Comparison of ENCODE assay signal across 14 mouse cellular contexts in the genomic region with DNA sequence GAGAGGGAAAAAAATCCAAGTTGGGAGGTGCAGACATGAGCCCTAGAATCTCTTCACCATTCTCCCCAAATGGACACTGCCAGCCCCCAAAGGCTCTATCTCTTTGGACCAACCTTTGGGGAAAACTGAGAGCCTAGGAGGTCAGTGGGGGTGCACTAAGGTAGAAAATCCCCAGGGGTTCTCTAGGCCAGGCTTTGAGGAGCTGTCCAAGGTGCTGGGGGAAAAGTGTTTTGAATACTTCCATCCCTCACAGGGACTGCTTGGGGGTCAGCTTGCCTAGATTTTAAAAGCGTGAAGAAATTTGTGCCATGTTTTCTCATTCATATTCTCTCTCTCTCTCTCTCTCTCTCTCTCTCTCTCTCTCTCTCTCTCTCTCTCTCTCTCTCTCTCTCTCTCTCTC.
DNase-seq lines count a peak whose midpoint lies in the region; ATAC-seq and TF ChIP-seq lines count a peak whose summit lies in the region.
"Had no signal": no experiment of that assay in that cellular context is flagged by ENCODE, and none has a peak within 500 bp of the region (broad histone marks: within the 10 kb centered on the region; RNA-seq: fewer than 3 reads in every experiment).

No protein-coding gene starts in this region.

- peaks cover 53% of the 10 kb centered on the region for H3K27me3 ChIP-seq in heart, embryonic 11.5 days (ENCODE audit: control insufficient read depth, insufficient read depth, low read length)
- peaks cover 36% of the 10 kb centered on the region for H3K27me3 ChIP-seq in neural tube, embryonic 11.5 days (ENCODE audit: control insufficient read depth, insufficient read depth, low read length)
- peaks cover 48% of the 10 kb centered on the region for H3K27me3 ChIP-seq in neural tube, embryonic 15.5 days (replicated peaks)
- H3K27me3 ChIP-seq in embryonic facial prominence, embryonic 10.5 days (replicated peaks; ENCODE audit: low read depth, poor library complexity, severe bottlenecking) = peaks cover 69% of the 10 kb centered on the region
- H3K27me3 ChIP-seq in cerebellum, adult 2 months (ENCODE audit: control insufficient read depth, insufficient read depth, low read length) = no peaks in the 10 kb centered on the region

- no peak overlapping the region for H3K27ac ChIP-seq in heart, embryonic 11.5 days (ENCODE audit: low read depth, low read length)
- no peak overlapping the region for H3K27ac ChIP-seq in neural tube, embryonic 11.5 days (ENCODE audit: low read depth, low read length)
- no peak overlapping the region for H3K27ac ChIP-seq in neural tube, embryonic 15.5 days (replicated peaks)
- no peak overlapping the region for H3K27ac ChIP-seq in embryonic facial prominence, embryonic 10.5 days (replicated peaks)
- H3K27ac ChIP-seq in cerebellum, adult 2 months (ENCODE audit: insufficient read depth, low read length) = no peak overlapping the region
- H3K27ac ChIP-seq: hindbrain, postnatal 0 days had no signal

- intact Hi-C loops in heart, postnatal 14 days (cut with DNase I) = no loop called here

- no peak for ATAC-seq in heart, embryonic 11.5 days (replicated peaks; ENCODE audit: insufficient number of reproducible peaks, low FRiP score, low TSS enrichment)
- no peak for ATAC-seq in neural tube, embryonic 11.5 days (ENCODE audit: insufficient read depth, low FRiP score, low TSS enrichment)
- no peak for ATAC-seq in neural tube, embryonic 15.5 days (ENCODE audit: low FRiP score)
- ATAC-seq: hindbrain, postnatal 0 days had no signal

- 19% methylated on average over 1 of the region's 1 CpGs for WGBS in heart, embryonic 11.5 days (ENCODE audit: insufficient replicate concordance)
- WGBS in neural tube, embryonic 11.5 days = 19% methylated on average over 1 of the region's 1 CpGs
- WGBS in neural tube, embryonic 15.5 days = 26% methylated on average over 1 of the region's 1 CpGs
- 13% methylated on average over 1 of the region's 1 CpGs for WGBS in embryonic facial prominence, embryonic 10.5 days
- WGBS in cerebellum, adult 2 months = 78% methylated on average over 1 of the region's 1 CpGs

- H3K9ac ChIP-seq in heart, embryonic 11.5 days (ENCODE audit: low read depth, low read length) = no peak overlapping the region
- H3K9ac ChIP-seq in neural tube, embryonic 11.5 days (ENCODE audit: low read length) = no peak overlapping the region
- H3K9ac ChIP-seq in neural tube, embryonic 15.5 days (replicated peaks) = no peak overlapping the region

- no peaks in the 10 kb centered on the region for H3K36me3 ChIP-seq in heart, embryonic 11.5 days (ENCODE audit: control insufficient read depth, insufficient read depth, low read length)
- H3K36me3 ChIP-seq in neural tube, embryonic 11.5 days (ENCODE audit: control insufficient read depth, insufficient read depth, low read length) = no peaks in the 10 kb centered on the region
- H3K36me3 ChIP-seq in neural tube, embryonic 15.5 days = no peaks in the 10 kb centered on the region
- H3K36me3 ChIP-seq in embryonic facial prominence, embryonic 10.5 days (replicated peaks) = no peaks in the 10 kb centered on the region

- no peaks in the 10 kb centered on the region for H3K4me1 ChIP-seq in heart, embryonic 11.5 days (ENCODE audit: control insufficient read depth, insufficient read depth, low read length)
- no peaks in the 10 kb centered on the region for H3K4me1 ChIP-seq in neural tube, embryonic 11.5 days (ENCODE audit: control insufficient read depth, insufficient read depth, low read length)
- peaks cover 33% of the 10 kb centered on the region for H3K4me1 ChIP-seq in neural tube, embryonic 15.5 days
- peaks cover 19% of the 10 kb centered on the region for H3K4me1 ChIP-seq in embryonic facial prominence, embryonic 10.5 days
- H3K4me1 ChIP-seq in cerebellum, adult 2 months (ENCODE audit: control insufficient read depth, insufficient read depth, low read length) = peaks cover 5% of the 10 kb centered on the region; the same call in 1 of the 2 replicates

- no peaks in the 10 kb centered on the region for H3K9me3 ChIP-seq in heart, embryonic 11.5 days (replicated peaks; ENCODE audit: control insufficient read depth, low read length)
- H3K9me3 ChIP-seq in neural tube, embryonic 11.5 days (ENCODE audit: control insufficient read depth, low read length) = no peaks in the 10 kb centered on the region
- no peaks in the 10 kb centered on the region for H3K9me3 ChIP-seq in neural tube, embryonic 15.5 days (replicated peaks)
- no peaks in the 10 kb centered on the region for H3K9me3 ChIP-seq in embryonic facial prominence, embryonic 10.5 days

- TF ChIP-seq CTCF in cerebellum, adult 2 months (IDR thresholded peaks at IDR 0.05; ENCODE audit: borderline replicate concordance, insufficient read depth, low read depth, low read length) = no peak

- DNase-seq in heart, postnatal 14 days = peak; percentile 5 to 12
- DNase-seq in neural tube, embryonic 11.5 days (ENCODE audit: low spot score) = peak; percentile 28
- DNase-seq in embryonic facial prominence, embryonic 10.5 days (ENCODE audit: low spot score) = peak; percentile 58
- DNase-seq in retina, embryonic 14.5 days (ENCODE audit: low spot score) = peak; percentile 45
- DNase-seq in cerebellum, adult 2 months = no peak
- no peak for DNase-seq in urinary bladder, postnatal 36 days (ENCODE audit: low spot score in 2 of 2)
- DNase-seq: cerebellum, postnatal 36 days; gastrocnemius, postnatal 36 days; right cerebral cortex, postnatal 4 days had no signal

- TF ChIP-seq POLR2A in cerebellum, adult 2 months (IDR thresholded peaks at IDR 0.05; ENCODE audit: borderline replicate concordance, insufficient read depth, low read length) = no peak

- no peak overlapping the region for H3K4me3 ChIP-seq in heart, embryonic 11.5 days (ENCODE audit: low read depth, low read length)
- H3K4me3 ChIP-seq in neural tube, embryonic 11.5 days (ENCODE audit: low read depth, low read length) = no peak overlapping the region
- H3K4me3 ChIP-seq in neural tube, embryonic 15.5 days (replicated peaks) = no peak overlapping the region
- H3K4me3 ChIP-seq in embryonic facial prominence, embryonic 10.5 days = no peak overlapping the region
- no peak overlapping the region for H3K4me3 ChIP-seq in cerebellum, adult 2 months (replicated peaks; ENCODE audit: insufficient read depth, low read depth, low read length)
- H3K4me3 ChIP-seq: myocyte had no signal

- H3K4me2 ChIP-seq in heart, embryonic 11.5 days = no peak overlapping the region
- no peak overlapping the region for H3K4me2 ChIP-seq in neural tube, embryonic 11.5 days (ENCODE audit: low read depth)
- H3K4me2 ChIP-seq in neural tube, embryonic 15.5 days = no peak overlapping the region
- H3K4me2 ChIP-seq: midbrain, embryonic 11.5 days had no signal

Comparison
In these comparisons a context has a peak if more than half of its experiments do, and no peak if none do; other contexts are left out.
1. DNase-seq: peak in heart, postnatal 14 days (2 of 2), neural tube, embryonic 11.5 days (single experiment), embryonic facial prominence, embryonic 10.5 days (single experiment) and retina, embryonic 14.5 days (single experiment); none in cerebellum, adult 2 months (0 of 2) and urinary bladder, postnatal 36 days (0 of 2).